Mouse (Mus musculus) cerebellum, adult 9-10 months (tissue): ENCODE results near the gene Gm340.

Experiments
- DNase-seq: peaks from one replicate; pipeline ENCODE4 v3.0.0; 2022

Gene Gm340

DNA sequence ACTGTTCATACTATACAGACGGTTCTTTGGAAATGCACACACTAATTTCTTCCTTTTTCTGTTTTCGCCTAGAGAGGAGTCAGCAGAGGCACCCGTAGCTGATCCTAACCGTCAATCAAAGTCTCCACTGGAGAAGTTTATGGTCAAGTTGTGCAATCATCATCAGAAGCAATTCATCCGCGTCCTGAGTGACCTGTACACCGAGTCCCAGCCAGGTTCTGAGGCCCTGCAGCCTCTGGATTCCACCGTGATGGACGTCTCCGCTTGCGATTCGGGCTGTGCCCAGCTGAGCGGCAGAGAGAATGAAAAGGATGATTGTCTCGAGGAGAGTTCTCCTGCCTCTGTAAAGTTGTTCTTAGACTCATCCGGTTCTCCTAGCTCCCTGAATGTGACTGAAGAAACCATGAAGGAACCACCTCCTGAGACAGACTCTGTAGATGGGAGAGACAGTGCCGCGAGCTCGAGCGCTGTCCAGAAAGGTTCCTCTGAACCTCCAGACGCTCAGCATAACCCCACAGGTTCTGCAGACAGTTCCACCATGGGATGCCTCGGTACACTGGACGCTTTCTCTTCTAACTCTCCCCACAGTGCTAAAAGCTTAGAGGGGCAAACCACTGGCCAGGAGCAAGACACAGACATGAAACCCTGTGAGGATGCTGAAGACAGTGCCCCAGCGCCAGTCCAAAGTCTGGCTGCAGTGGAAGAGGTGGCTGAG, at the start of gene Gm340:
Gm340 (plus strand) TSS at position 665 of the 715 bp plus-strand sequence.
- no peak for DNase-seq

DNA sequence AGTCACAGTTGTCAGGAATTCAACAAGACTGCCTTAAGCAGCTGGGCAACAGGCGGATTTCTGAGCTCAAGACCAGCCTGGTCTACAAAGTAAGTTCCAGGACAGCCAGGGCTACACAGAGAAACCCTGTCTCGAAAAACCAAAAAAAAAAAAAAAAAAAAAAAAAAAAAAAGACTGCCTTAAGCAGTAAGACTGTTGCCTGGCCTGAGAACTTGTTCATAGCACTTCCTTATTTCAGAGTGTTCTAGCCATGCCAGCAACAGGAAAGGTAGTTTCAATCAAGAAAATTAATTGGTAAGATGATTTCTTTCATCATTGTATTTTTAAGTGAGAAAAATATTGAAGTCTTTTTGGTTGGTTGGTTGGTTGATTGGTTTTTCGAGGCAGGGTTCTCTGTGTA, 48.1 kb upstream of the Gm340 start:
- DNase-seq = no peak

GRCm38 (mm10) chr19:41556981-41557380, 25.2 kb upstream of the Gm340 start:
- no peak for DNase-seq

DNA sequence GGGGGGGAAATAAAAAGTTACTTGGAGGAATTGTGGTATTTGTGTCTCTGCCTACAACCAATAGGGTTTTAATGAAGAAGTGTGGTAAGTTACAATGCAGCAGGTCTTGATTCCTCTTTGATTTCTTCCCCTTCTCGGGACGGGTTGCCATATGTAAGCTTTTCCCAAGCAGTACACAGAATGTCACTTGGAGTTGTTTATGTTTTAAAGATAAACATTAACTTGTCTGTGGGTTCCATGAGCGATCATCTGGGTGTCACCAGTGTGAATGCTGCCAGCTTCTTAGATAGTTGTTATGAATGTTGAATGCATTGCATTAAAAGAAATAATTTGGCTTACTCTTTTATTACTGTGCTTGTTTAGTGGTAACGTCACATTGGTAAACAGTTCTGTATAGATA, 24.7 kb upstream of the Gm340 start:
- DNase-seq = no peak

GRCm38 (mm10) chr19:41558891-41559486, 23.2 kb upstream of the Gm340 start:
- no peak for DNase-seq

DNA sequence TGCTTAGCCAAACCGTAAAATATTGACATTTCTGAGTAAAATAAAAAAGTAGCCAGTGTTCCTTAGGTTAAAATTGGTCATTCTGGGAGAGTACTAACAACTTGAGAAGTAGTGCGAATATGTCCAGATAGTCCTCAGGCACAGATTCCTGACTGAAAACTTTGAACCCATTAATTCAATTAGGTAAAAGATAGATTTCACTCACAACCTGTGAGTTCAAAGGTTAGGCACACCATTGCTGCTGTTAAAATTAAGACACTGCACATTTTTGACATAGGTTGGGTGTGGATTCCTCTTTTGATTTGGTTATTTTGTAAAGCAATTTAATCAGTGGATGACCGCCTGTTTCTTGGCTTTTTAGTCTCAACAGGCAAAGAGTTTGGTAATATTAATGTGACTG, 21.3 kb upstream of the Gm340 start:
- DNase-seq = no peak

DNA sequence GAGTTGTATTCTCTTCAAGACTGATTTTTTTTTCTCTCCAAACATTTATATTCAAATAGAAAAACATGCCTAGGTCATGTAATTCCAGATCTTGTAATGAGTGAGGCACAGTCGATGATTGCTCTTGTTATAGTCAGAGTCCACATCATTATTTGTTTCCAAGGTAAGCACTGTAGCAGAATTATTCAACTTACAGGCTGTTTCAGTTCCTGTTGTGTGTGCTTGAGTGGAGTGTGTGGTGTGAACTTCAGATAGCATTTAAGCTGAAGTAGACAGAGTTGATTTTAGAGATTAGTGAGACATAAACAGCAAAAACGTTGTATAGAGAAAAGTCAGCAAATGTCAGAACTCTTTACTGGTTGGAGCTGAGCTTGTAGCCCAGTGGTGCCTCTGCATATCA, 13.4 kb upstream of the Gm340 start:
- DNase-seq = no peak

DNA sequence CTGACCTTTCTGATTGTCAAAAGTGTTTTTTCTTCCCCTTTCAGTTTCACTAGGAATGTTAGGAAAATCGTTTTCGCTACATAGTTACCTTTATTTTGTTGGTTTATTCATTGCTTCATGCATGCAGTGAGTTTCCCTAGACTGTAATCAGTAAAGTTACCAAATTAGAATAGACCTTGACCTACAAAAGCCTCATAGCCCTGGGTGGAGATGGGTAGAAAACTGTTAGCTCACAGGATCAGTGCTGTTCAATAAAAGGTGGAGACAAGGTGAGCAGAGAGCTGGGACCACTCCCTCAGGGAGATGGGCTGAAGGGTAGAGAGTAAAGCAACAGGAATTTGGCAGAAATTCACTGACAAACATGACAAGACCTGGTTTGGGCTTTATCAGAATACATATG, 8.5 kb upstream of the Gm340 start:
- no peak for DNase-seq

- no peak for DNase-seq
Measured at GRCm38 (mm10) chr19:41577576-41577975, 4.6 kb upstream of the Gm340 start.

DNA sequence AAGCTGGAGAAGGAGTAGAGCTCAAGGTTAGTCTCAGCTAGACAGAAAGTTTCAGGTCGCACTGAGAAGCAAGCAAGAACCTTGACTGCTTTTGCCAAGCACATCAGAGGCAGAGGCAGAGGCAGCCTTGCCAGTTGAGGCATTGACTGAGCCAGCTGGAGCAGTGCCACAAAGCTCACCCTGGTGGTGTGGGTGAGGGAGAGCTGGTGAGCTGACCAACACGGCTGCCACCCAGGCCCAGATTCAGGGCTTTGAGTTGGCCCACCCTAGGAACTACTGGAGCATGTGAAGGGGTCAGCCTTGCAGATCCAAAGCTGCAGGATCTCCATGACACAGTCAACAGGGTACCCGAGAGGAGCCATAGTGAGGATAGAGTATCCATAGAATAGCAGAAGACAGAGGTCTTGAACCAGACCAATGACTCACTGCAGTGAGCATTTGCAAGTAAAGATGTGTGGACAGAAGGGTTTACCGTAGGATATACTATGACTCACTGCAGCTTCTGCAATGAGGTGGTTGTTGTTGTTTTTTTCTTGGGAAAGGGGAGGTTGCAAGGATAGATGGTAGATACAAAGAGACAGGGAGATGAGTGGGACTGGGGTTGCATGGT, 2.8 kb upstream of the Gm340 start:
- DNase-seq = no peak

DNA sequence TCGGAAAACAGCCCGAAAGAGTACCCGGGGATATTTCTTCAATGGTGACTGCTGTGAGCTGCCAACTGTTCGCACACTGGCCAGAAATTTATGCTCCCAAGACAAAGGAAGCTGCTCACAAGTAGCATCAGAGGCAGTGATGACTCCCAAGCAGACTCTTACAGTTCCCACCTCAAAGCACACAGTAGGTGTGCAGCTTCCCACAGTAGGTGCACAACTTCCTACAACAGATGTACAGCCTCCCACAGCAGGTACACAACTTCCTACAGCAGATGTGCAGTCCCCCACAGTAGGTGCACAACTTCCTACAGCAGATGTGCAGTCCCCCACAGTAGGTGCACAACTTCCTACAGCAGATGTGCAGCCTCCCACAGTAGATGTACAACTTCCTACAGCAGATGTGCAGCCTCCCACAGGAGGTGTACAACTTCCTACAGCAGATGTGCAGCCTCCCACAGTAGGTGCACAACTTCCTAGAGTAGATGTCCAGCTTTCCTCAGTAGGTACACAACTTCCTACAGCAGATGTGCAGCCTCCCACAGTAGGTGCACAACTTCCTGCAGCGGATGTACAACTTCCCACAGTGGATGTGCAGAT, 846 bp downstream of the Gm340 start:
- no peak for DNase-seq

DNA sequence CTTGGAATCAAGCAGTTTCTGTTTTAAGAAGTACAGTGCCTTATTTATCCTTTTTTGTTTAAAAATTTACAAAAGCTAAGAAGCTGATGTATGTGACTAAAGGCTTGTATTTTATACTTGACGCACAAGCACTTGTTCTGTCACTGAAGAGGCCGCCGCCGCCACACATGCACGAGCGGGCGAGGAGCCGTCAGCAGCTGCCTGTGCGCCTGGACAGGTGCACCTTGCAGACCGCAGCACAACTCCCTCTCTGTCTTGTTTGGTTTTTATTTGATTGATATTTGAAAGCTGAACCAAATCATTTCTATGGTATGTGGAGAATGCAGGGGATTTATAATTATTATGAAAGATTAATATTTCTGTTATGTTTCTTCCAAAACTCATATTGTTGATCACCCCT, 4.6 kb downstream of the Gm340 start:
- no peak for DNase-seq

DNA sequence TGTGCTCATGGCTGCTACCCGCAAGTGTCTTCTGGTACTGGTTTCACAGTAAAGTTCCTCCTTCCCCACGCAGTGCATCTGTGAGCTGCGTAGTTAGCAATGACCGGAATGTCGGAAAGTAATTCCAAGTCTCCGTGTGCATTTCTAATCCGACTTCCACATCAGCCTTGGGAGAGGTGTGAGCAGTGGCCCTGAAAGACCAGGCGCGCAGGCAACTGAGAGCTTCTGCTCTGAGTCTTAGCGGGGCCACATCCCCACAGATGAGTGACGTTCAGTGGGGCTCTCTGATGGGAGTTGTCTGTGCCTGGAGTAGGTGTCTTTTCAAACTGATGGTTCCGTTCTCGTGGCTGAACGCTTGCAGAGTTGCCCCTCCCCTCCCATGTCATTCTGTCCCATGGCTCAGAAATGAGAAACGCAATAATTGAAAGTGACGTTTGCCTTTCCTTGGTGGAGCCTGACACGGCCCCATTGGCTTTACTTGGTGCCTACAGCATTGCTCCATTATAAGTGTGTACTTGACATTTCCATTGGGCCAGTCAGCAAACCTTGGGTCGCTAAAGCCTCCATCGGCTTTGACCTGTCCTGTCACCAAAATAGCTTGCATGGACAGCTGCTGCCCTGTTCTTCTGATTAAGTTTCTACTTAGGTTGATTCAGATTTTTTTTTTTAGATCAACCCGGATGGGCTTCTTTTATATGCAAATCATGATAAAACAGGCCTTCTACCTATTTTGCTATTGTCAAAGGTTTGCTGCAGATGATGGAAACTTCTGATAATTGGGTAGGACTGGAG, 5.5 kb downstream of the Gm340 start:
- DNase-seq = no peak

- no peak for DNase-seq
Measured at GRCm38 (mm10) chr19:41589026-41589425, 6.9 kb downstream of the Gm340 start.

- no peak for DNase-seq
Measured at GRCm38 (mm10) chr19:41589681-41590080, 7.5 kb downstream of the Gm340 start.

DNA sequence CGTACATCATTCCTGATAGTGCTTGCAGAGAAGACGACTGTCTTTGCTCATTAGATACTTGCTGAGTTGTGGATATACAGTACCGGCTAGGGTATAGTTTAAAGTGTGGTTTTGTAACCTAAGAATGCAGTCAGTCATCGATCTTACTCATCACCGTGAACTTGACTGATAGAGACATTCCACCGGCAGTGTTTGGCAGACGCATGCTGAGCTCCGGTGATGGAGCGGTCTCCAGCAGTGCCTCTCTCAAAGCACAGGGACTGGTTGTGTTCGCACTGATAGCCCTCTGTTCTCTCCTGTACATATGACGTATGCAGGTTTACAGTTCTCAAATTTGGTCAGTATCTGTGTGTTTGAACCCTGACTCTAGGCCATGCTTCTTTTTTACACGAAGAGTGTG, 9.6 kb downstream of the Gm340 start:
- no peak for DNase-seq

DNA sequence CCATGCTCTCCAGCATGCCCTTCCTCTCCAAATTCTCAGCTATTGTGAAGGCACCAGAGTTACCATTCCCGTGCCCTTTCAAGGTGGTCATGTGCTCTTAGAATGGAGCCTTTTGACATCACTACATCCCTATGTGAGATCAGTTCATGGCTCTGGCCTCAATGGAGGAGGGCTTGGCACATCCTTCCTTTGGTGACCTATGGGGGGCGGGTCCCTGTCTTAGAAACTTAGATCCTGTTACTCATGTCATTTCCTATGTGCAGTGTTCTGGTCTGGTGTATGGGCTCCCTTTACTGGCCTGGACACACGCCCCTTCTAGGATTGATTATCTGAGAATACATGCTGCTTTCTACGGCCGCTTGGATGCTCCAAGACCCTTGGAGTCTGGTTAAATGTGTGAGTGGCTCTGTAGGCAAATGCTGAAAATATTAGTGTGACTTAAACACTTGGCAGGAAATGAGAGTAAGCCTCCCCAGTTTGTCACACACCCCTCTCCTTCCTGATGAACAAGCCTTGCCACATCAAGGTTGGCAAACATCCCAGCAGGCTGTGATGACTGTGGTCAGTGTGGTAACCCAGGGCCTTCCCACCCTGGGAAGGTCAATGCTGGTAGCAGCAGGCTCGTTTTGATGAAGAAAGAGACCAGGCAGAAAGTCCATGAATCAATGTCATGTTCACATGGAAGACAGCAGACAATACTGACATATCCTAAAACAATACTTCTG, 15.2 kb downstream of the Gm340 start:
- DNase-seq = no peak

DNA sequence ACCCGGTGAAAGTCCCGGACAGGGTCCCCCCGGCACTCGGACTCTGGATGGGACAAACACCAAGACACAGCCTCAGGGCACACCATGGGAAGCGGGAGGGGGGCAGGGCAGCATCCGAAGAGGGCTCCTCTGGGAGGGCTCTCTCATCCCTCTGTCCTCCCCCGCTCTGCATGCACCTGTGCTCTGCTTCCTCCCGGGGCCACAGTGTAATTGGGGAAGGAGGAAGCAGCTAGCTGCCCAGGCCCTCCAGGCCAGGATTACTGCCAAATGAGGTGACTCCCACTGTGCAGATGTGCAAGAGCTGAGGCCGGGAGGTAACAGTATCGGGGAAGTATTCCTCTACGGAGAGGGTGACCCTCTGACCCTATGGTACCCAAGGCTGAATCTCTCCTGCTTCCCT, 18.5 kb downstream of the Gm340 start:
- no peak for DNase-seq

DNA sequence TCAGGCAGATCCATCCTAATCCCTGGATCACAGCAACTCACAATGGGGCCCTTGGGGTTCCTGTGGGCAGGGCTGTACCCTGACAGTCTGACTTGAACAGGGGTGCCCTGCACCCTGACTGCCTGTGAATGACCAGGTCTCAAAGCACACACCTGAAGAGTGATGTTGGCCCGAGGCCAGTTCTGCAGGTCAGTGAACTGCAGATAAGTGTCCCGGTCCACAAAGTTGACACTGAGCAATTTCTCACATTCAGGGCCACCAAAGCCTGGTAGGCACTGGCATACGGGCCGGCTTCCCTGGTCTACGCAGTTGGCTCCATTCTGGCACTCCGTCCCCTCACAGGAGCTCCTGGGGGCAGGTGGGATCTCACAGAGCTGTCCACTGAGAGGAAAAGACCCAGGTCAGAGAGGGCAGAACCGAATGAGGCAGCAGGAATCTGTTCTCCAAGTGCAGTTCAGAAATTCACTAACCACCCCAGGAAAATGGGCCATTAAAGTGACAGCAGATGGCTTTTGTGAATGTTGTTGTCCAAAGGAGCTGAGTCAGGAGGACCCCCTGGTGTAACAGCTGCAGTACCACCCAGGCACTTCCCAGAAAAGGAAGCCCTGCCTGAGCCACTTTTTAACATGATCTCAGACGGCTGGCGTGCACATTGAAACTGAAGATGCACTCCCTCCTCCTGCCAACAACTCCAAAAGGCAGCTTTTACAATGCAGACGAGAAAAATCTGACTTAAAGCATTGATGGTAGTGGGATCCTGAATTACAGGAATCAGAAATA, 24.2 kb downstream of the Gm340 start:
- no peak for DNase-seq

DNA sequence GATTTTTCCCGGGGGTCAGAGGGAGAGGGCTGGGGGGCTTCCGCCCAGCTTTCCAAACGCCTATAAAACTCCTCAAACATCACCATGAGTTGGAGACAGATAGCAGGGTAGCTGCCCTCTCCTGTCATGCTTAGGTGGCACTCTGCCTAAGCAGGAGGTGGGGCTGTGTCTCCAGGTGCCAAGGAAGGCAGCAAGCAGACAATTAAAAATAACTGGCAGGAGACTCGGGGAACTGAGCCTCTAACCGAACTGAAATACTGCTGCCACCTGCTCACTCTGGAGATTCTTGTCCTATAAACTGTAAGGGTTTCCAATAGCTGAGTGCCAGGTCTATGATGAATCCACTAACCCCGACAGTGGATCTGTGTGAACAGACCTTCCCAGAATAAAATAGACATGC, 29.5 kb downstream of the Gm340 start:
- DNase-seq = no peak

GRCm38 (mm10) chr19:41613325-41614087, 31.3 kb downstream of the Gm340 start:
- no peak for DNase-seq
